Mouse (Mus musculus) heart, postnatal 4 days (tissue): Measurements from ENCODE around the gene Zfp688. TPM values are rescaled to one million over a fixed set of nuclear protein-coding genes. Genes with fewer than 3 reads are reported as not detected.

Experiments used
- total RNA-seq, 2 experiments: library from RNA; stranded (reverse); gene quantifications; 2 replicates each; pipeline ENCODE4 v1.2.3; 2021

Zfp688 gene
- total RNA-seq, 2 experiments from 2014 or later, result 3.8 to 6.0 TPM

Other genes starting within 250 kb of the Zfp688 start
- 10 to 100 TPM; 57.3 to 57.7 TPM for gene Cd2bp2, start 226.0 kb downstream of the Zfp688 start, total RNA-seq
- gene Tbc1d10b, start 213.6 kb downstream of the Zfp688 start, total RNA-seq, result 10 to 100 TPM; 41.0 to 42.5 TPM
- gene Mylpf, start 213.2 kb downstream of the Zfp688 start, total RNA-seq, result 10 to 100 TPM in 1 of 2 experiments, 1 to 10 TPM in 1; 3.1 to 33.0 TPM
- 10 to 100 TPM in 1 of 2 experiments, 1 to 10 TPM in 1; 9.2 to 10.8 TPM for gene Zfp553, start 189.0 kb downstream of the Zfp688 start, total RNA-seq
- gene Sept1, start 188.9 kb downstream of the Zfp688 start, total RNA-seq, result 10 to 100 TPM; 11.2 to 12.1 TPM
- 10 to 100 TPM; 11.6 to 14.2 TPM for gene Zfp771, start 177.8 kb downstream of the Zfp688 start, total RNA-seq
- gene Dctpp1, start 161.4 kb downstream of the Zfp688 start, total RNA-seq, result 10 to 100 TPM; 62.0 to 64.5 TPM
- gene Sephs2, start 148.0 kb downstream of the Zfp688 start, total RNA-seq, result 10 to 100 TPM; 44.2 to 45.7 TPM
- gene Itgal, start 125.8 kb downstream of the Zfp688 start, total RNA-seq, result 1 to 10 TPM; 2.3 TPM
- gene Zfp768, start 76.5 kb downstream of the Zfp688 start, total RNA-seq, result 10 to 100 TPM; 36.1 to 41.4 TPM
- gene Zfp747, start 46.0 kb downstream of the Zfp688 start, total RNA-seq, result 1 to 10 TPM; 5.8 to 5.9 TPM
- 1 to 10 TPM; 2.6 to 3.2 TPM for gene 9130019O22Rik, start 34.9 kb downstream of the Zfp688 start, total RNA-seq
- 1 to 10 TPM; 4.0 to 4.8 TPM for gene E430018J23Rik, start 28.4 kb downstream of the Zfp688 start, total RNA-seq
- gene Zfp764, start 15.2 kb downstream of the Zfp688 start, total RNA-seq, result 1 to 10 TPM; 4.9 to 5.0 TPM
- gene Zfp689, start 27.1 kb upstream of the Zfp688 start, total RNA-seq, result 1 to 10 TPM; 3.9 to 4.8 TPM
- 10 to 100 TPM; 28.0 to 28.9 TPM for gene Prr14, start 37.5 kb upstream of the Zfp688 start, total RNA-seq
- gene Fbrs, start 57.1 kb upstream of the Zfp688 start, total RNA-seq, result 10 to 100 TPM; 37.4 to 38.0 TPM
- gene Srcap, start 89.9 kb upstream of the Zfp688 start, total RNA-seq, result 10 to 100 TPM; 78.7 to 80.5 TPM
- gene Gm42715, start 97.5 kb upstream of the Zfp688 start, total RNA-seq, result 10 to 100 TPM; 16.5 to 17.1 TPM
- under 1 TPM in 1 of 2 experiments, not detected in 1; 0.45 TPM for gene Tmem265, start 139.3 kb upstream of the Zfp688 start, total RNA-seq
- 10 to 100 TPM; 18.1 to 19.4 TPM for gene Phkg2, start 151.3 kb upstream of the Zfp688 start, total RNA-seq
- 1 to 10 TPM; 6.5 to 9.2 TPM for gene Ccdc189, start 166.5 kb upstream of the Zfp688 start, total RNA-seq
- gene Rnf40, start 166.7 kb upstream of the Zfp688 start, total RNA-seq, result 10 to 100 TPM; 47.8 to 49.7 TPM
- gene Zfp629, start 193.7 kb upstream of the Zfp688 start, total RNA-seq, result 10 to 100 TPM; 31.8 to 38.0 TPM